Mouse (Mus musculus) liver, postnatal 0 days (tissue): ENCODE measurements around the gene Psme1. TPM values are rescaled to one million over a fixed set of nuclear protein-coding genes. Genes with fewer than 3 reads are reported as not detected.

Experiments
- ATAC-seq: fragments of 200-750 bp; cut with Nextera tagmentation; 2 replicates; pipeline ENCODE4 v1.8.0; 2017; ENCODE audit warnings: mild to moderate bottlenecking, moderate library complexity
- DNase-seq: peaks from one replicate; pipeline ENCODE4 v3.0.0-alpha.2; 2016
- H3K27ac ChIP-seq: fragments of 300-500 bp; sonication (generic); 2 replicates; pipeline ENCODE4 v1.5.1; 2014; ENCODE audit warnings: antibody characterized with exemption, moderate library complexity, mild to moderate bottlenecking, low read depth
- H3K27me3 ChIP-seq: fragments of 300-500 bp; sonication (generic); 2 replicates; pipeline ENCODE4 v1.6.1; 2014; ENCODE audit warnings: low read length, control low read depth, mixed read lengths; ENCODE audit not compliant: insufficient read depth
- H3K36me3 ChIP-seq: fragments of 300-500 bp; sonication (generic); replicated peaks from 2 replicates; pipeline ENCODE4 v1.6.1; 2014; ENCODE audit warnings: mild to moderate bottlenecking, control low read depth, low read length, moderate library complexity, mixed read lengths; ENCODE audit not compliant: insufficient read depth
- H3K4me1 ChIP-seq: fragments of 300-500 bp; sonication (generic); 2 replicates; pipeline ENCODE4 v1.6.1; 2014; ENCODE audit warnings: antibody characterized with exemption, mild to moderate bottlenecking, control low read depth; ENCODE audit not compliant: insufficient read depth
- H3K4me2 ChIP-seq: fragments of 300-500 bp; sonication (generic); 2 replicates; pipeline ENCODE4 v1.6.1; 2014; ENCODE audit warnings: low read depth, mild to moderate bottlenecking, low read length, moderate library complexity, mixed read lengths
- H3K4me3 ChIP-seq: fragments of 300-500 bp; sonication (generic); 2 replicates; pipeline ENCODE4 v1.5.1; 2014; ENCODE audit warnings: low read depth, low read length
- H3K9ac ChIP-seq: fragments of 300-500 bp; sonication (generic); replicated peaks from 2 replicates; pipeline ENCODE4 v1.6.1; 2014; ENCODE audit warnings: mild to moderate bottlenecking, moderate library complexity
- H3K9me3 ChIP-seq: fragments of 300-500 bp; sonication (generic); 2 replicates; pipeline ENCODE4 v1.6.1; 2016; ENCODE audit warnings: mild to moderate bottlenecking, control low read depth, low read length, mixed read lengths
- CTCF ChIP-seq: sonication (generic); IDR thresholded peaks from 2 replicates; pipeline ENCODE4 v1.5.1; 2016; ENCODE audit warnings: antibody characterized with exemption, low read depth
- EP300 ChIP-seq: IDR thresholded peaks from 2 replicates; pipeline ENCODE4 v1.6.1; 2016; ENCODE audit warnings: antibody characterized with exemption, low read depth, mild to moderate bottlenecking
- WGBS: fragments of 180-500 bp; shearing (Covaris S2); extraction: QIAGEN DNeasy Blood & Tissue Kit; methylation state at CpG from one replicate; pipeline ENCODE4 v1.1.7; 2014; ENCODE audit not compliant: insufficient replicate concordance; 5-methylcytosine and 5-hydroxymethylcytosine counted together
- polyA plus RNA-seq: library from polyadenylated mRNA; unstranded; fragments of >200 nt; fragmentation: Nextera tagmentation; extraction: Ambion mirVana; gene quantifications from 2 replicates; pipeline ENCODE4 v1.2.1, GENCODE M21; 2015

Psme1 gene
- polyA plus RNA-seq, 1 experiment from 2014 or later, result 162 TPM

GRCm38 (mm10) chr14:55578668-55579269 is 846 bp downstream of the Psme1 start:
- DNase-seq (peak; percentile 69), ATAC-seq (peak; percentile 56)
- no peak for TF ChIP-seq EP300
- 0 out of 2 replicates have a peak, but pooled peaks have one; percentile 7 for TF ChIP-seq CTCF

GRCm38 (mm10) chr14:55579511-55580496 is 1.9 kb downstream of the Psme1 start:
- TF ChIP-seq CTCF (no peak), EP300 (no peak)
- H3K9me3 ChIP-seq, result no peaks in the 10 kb centered on the region
- H3K36me3 ChIP-seq, result peaks cover 22% of the 10 kb centered on the region
- H3K4me3 ChIP-seq, result no peak overlapping the region
- no peaks in the 10 kb centered on the region for H3K27me3 ChIP-seq
- H3K27ac ChIP-seq, result no peak overlapping the region
- peaks cover 30% of the 10 kb centered on the region for H3K4me1 ChIP-seq
- H3K9ac ChIP-seq, result no peak overlapping the region
- no peak for ATAC-seq
- no peak for DNase-seq
- H3K4me2 ChIP-seq, result peak overlapping the region; percentile 96; the same call in 1 of the 2 replicates
- 87% methylated on average over 23 of the region's 23 CpGs for WGBS

More at GRCm38 (mm10) chr14:55578668-55579269, 846 bp downstream of the Psme1 start:
- Histone ChIP-seq H3K4me2 (peak overlapping the region; percentile 96), H3K4me3 (peak overlapping the region; percentile 80), H3K36me3 (peaks cover 22% of the 10 kb centered on the region), H3K9ac (peak overlapping the region; percentile 94), H3K27ac (peak overlapping the region; percentile 85), H3K4me1 (peaks cover 23% of the 10 kb centered on the region), H3K9me3 (no peaks in the 10 kb centered on the region), H3K27me3 (no peaks in the 10 kb centered on the region)
- WGBS, result 8% methylated on average over 6 of the region's 6 CpGs

GRCm38 (mm10) chr14:55580731-55581130 is 2.8 kb downstream of the Psme1 start:
- ATAC-seq, result no peak
- Histone ChIP-seq H3K9me3 (no peaks in the 10 kb centered on the region), H3K27ac (no peak overlapping the region), H3K27me3 (no peaks in the 10 kb centered on the region), H3K4me2 (no peak overlapping the region), H3K36me3 (peaks cover 22% of the 10 kb centered on the region), H3K4me1 (peaks cover 31% of the 10 kb centered on the region), H3K4me3 (no peak overlapping the region), H3K9ac (no peak overlapping the region)
- no peak for TF ChIP-seq CTCF
- TF ChIP-seq EP300, result no peak
- no peak for DNase-seq
- 90% methylated on average over 16 of the region's 16 CpGs for WGBS

DNA sequence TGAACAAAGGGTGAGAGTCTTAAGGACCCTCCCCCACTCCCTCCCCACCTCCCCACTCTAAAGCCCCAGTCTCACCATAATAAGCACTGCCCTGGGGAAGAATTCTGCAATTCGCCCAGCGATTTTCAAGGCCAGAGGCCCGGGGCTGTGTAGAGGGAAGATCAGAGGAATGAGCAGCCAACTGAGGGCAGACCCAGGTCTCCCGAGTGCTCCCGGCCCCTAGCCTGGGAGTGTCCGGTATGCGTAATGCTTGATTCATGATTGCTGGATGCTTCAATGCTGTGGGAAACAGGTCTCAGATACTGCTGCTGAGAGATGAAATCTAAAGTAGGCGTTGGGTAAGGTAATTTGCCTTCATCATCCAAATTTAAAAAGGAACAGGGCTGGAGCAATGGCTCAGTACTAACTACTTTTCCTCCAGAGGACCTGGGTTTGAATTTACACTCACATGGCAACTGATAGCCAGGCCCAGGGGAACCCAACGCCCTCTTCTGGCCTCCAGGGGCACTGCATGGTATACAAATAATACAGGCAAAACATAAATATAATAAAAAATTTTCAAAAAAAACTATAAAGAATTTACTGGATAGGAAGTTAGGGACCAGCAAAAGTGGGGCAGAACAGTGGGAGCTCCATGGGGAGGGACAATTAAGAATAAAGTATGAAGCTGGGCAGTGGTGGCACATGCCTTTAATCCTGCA is 4.2 kb downstream of the Psme1 start:
- Histone ChIP-seq H3K9ac (no peak overlapping the region), H3K4me3 (no peak overlapping the region), H3K4me2 (no peak overlapping the region), H3K36me3 (peaks cover 22% of the 10 kb centered on the region), H3K9me3 (no peaks in the 10 kb centered on the region), H3K27me3 (no peaks in the 10 kb centered on the region), H3K4me1 (peaks cover 40% of the 10 kb centered on the region), H3K27ac (no peak overlapping the region)
- TF ChIP-seq EP300 (no peak), CTCF (peak; percentile 65)
- DNase-seq, result no peak
- ATAC-seq, result no peak
- WGBS, result 78% methylated on average over 9 of the region's 9 CpGs

DNA sequence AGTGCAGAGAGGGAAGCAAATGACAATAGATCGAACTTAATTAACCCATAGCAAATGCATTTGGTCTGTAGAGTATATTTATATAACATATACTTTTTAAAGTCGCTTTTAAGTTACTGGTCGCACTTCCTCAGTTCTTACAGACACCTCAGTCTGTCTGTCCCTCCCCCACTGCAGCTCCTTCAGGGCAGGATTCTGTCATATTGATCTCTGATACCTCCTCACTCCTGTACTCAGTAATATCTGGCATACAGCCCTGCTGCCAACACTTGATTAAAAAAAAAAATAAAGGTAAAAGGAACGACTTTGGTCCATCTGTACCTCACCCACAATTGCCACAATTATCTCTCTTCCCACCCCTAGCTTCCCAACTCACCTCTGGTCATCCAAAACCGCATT is 6.4 kb downstream of the Psme1 start:
- WGBS, result 30% methylated on average over 5 of the region's 5 CpGs
- H3K9ac ChIP-seq, result peak overlapping the region; percentile 85

More for the DNA sequence above, 6.4 kb downstream of the Psme1 start:
- Histone ChIP-seq H3K4me1 (peaks cover 28% of the 10 kb centered on the region), H3K27ac (peak overlapping the region; percentile 94), H3K36me3 (peaks cover 34% of the 10 kb centered on the region), H3K27me3 (no peaks in the 10 kb centered on the region), H3K4me3 (peak overlapping the region; percentile 81), H3K9me3 (no peaks in the 10 kb centered on the region), H3K4me2 (peak overlapping the region; percentile 97)
- ATAC-seq, result no peak
- TF ChIP-seq EP300 (no peak), CTCF (no peak)
- no peak for DNase-seq
